Mouse (Mus musculus) kidney, adult 9 months (tissue): ENCODE measurements around the gene Shroom3.

Experiments used
- DNase-seq: peaks from one replicate; pipeline ENCODE4 v3.0.0; 2022

The Shroom3 gene

GRCm38 (mm10) chr5:92810922-92811533, 127.8 kb downstream of the Shroom3 start:
- no peak for DNase-seq

GRCm38 (mm10) chr5:92811761-92812160, 128.5 kb downstream of the Shroom3 start:
- peak; percentile 45 for DNase-seq

GRCm38 (mm10) chr5:92812936-92813335, 129.7 kb downstream of the Shroom3 start:
- DNase-seq = peak; percentile 54

GRCm38 (mm10) chr5:92813562-92813961, 130.3 kb downstream of the Shroom3 start:
- DNase-seq = no peak

- no peak for DNase-seq
Measured at GRCm38 (mm10) chr5:92814621-92815020, 131.4 kb downstream of the Shroom3 start.

GRCm38 (mm10) chr5:92817122-92817822, 134.0 kb downstream of the Shroom3 start:
- no peak for DNase-seq

- DNase-seq = no peak
Measured at GRCm38 (mm10) chr5:92821370-92821769, 138.1 kb downstream of the Shroom3 start.

GRCm38 (mm10) chr5:92823495-92823894, 140.3 kb downstream of the Shroom3 start:
- DNase-seq = peak; percentile 65

GRCm38 (mm10) chr5:92824304-92825009, 141.2 kb downstream of the Shroom3 start:
- no peak for DNase-seq

GRCm38 (mm10) chr5:92830391-92830790, 147.2 kb downstream of the Shroom3 start:
- DNase-seq = peak; percentile 69

GRCm38 (mm10) chr5:92834513-92834912, 151.3 kb downstream of the Shroom3 start:
- no peak for DNase-seq

- DNase-seq = no peak
Measured at GRCm38 (mm10) chr5:92837311-92837710, 154.1 kb downstream of the Shroom3 start.

- DNase-seq = no peak
Measured at GRCm38 (mm10) chr5:92838351-92838784, 155.1 kb downstream of the Shroom3 start.

- DNase-seq = no peak
Measured at GRCm38 (mm10) chr5:92839314-92839713, 156.1 kb downstream of the Shroom3 start.

- peak; percentile 51 for DNase-seq
Measured at GRCm38 (mm10) chr5:92841474-92841873, 158.2 kb downstream of the Shroom3 start.

- DNase-seq = no peak
Measured at GRCm38 (mm10) chr5:92842417-92842816, 159.2 kb downstream of the Shroom3 start.

- peak; percentile 42 for DNase-seq
Measured at GRCm38 (mm10) chr5:92842881-92843280, 159.6 kb downstream of the Shroom3 start.

GRCm38 (mm10) chr5:92843850-92844785, 160.9 kb downstream of the Shroom3 start:
- DNase-seq = no peak

- no peak for DNase-seq
Measured at GRCm38 (mm10) chr5:92849743-92850142, 166.5 kb downstream of the Shroom3 start.

- DNase-seq = no peak
Measured at GRCm38 (mm10) chr5:92850925-92851324, 167.7 kb downstream of the Shroom3 start.

GRCm38 (mm10) chr5:92854983-92855382, 171.7 kb downstream of the Shroom3 start:
- no peak for DNase-seq

GRCm38 (mm10) chr5:92856346-92856745, 173.1 kb downstream of the Shroom3 start:
- peak; percentile 55 for DNase-seq

- no peak for DNase-seq
Measured at GRCm38 (mm10) chr5:92857177-92857576, 173.9 kb downstream of the Shroom3 start.
